Mouse (Mus musculus) neural tube, embryonic 14.5 days (tissue): ENCODE measurements around the gene Ier3. TPM values are rescaled to one million over a fixed set of nuclear protein-coding genes. Genes with fewer than 3 reads are reported as not detected.

Experiments used
- ATAC-seq: fragments of 200-750 bp; cut with Nextera tagmentation; 2 replicates; pipeline ENCODE4 v1.8.0; 2017; ENCODE audit warnings: low read depth, mild to moderate bottlenecking, moderate TSS enrichment, moderate library complexity
- H3K27ac ChIP-seq: fragments of 300-500 bp; sonication (generic); 2 replicates; pipeline ENCODE4 v1.5.1; 2014; ENCODE audit warnings: low read depth, mild to moderate bottlenecking, control low read depth, low read length, moderate library complexity, mixed read lengths
- H3K27me3 ChIP-seq: fragments of 300-500 bp; sonication (generic); 2 replicates; pipeline ENCODE4 v1.6.1; 2014; ENCODE audit warnings: low read length; ENCODE audit not compliant: control insufficient read depth, insufficient read depth
- H3K36me3 ChIP-seq: fragments of 300-500 bp; sonication (generic); 2 replicates; pipeline ENCODE4 v1.6.1; 2014; ENCODE audit warnings: low read length, mixed read lengths; ENCODE audit not compliant: control insufficient read depth, insufficient read depth
- H3K4me1 ChIP-seq: fragments of 300-500 bp; sonication (generic); 2 replicates; pipeline ENCODE4 v1.6.1; 2014; ENCODE audit warnings: low read length; ENCODE audit not compliant: control insufficient read depth, insufficient read depth
- H3K4me2 ChIP-seq: fragments of 300-500 bp; sonication (generic); 2 replicates; pipeline ENCODE4 v1.6.1; 2014; ENCODE audit warnings: mild to moderate bottlenecking, low read depth, low read length, control low read depth
- H3K4me3 ChIP-seq: fragments of 300-500 bp; sonication (generic); 2 replicates; pipeline ENCODE4 v1.5.1; 2014; ENCODE audit warnings: low read depth, low read length, control low read depth, mixed read lengths
- H3K9ac ChIP-seq: fragments of 300-500 bp; sonication (generic); replicated peaks from 2 replicates; pipeline ENCODE4 v1.6.1; 2014; ENCODE audit warnings: low read depth, mild to moderate bottlenecking, control low read depth, low read length, mixed read lengths
- H3K9me3 ChIP-seq: fragments of 300-500 bp; sonication (generic); 2 replicates; pipeline ENCODE4 v1.6.1; 2016; ENCODE audit warnings: low read length; ENCODE audit not compliant: control insufficient read depth
- WGBS: fragments of 180-500 bp; shearing (Covaris S2); extraction: QIAGEN DNeasy Blood & Tissue Kit; methylation state at CpG from one replicate; pipeline ENCODE4 v1.1.7; 2014; 5-methylcytosine and 5-hydroxymethylcytosine counted together
- polyA plus RNA-seq: library from polyadenylated mRNA; unstranded; fragments of >200 nt; fragmentation: Nextera tagmentation; extraction: Ambion mirVana; gene quantifications from 2 replicates; pipeline ENCODE4 v1.2.1, GENCODE M21; 2014

Gene Ier3
- polyA plus RNA-seq, 1 experiment from 2014 or later, result 4.2 TPM

- ATAC-seq, result no peak
- H3K9ac ChIP-seq, result no peak overlapping the region
- no peak overlapping the region for H3K27ac ChIP-seq
- H3K9me3 ChIP-seq, result no peaks in the 10 kb centered on the region
- no peaks in the 10 kb centered on the region for H3K36me3 ChIP-seq
- H3K4me2 ChIP-seq, result no peak overlapping the region
- no peaks in the 10 kb centered on the region for H3K4me1 ChIP-seq
- no peak overlapping the region for H3K4me3 ChIP-seq
- WGBS, result 92% methylated on average over 4 of the region's 4 CpGs
- H3K27me3 ChIP-seq, result no peaks in the 10 kb centered on the region
Measured at GRCm38 (mm10) chr17:35785140-35785539, 36.3 kb upstream of the Ier3 start.

- Histone ChIP-seq H3K4me1 (no peaks in the 10 kb centered on the region), H3K36me3 (no peaks in the 10 kb centered on the region), H3K9me3 (no peaks in the 10 kb centered on the region), H3K4me3 (no peak overlapping the region), H3K4me2 (no peak overlapping the region), H3K27me3 (no peaks in the 10 kb centered on the region), H3K27ac (no peak overlapping the region), H3K9ac (no peak overlapping the region)
- ATAC-seq, result no peak
Measured at GRCm38 (mm10) chr17:35787493-35787892, 34.0 kb upstream of the Ier3 start.

- Histone ChIP-seq H3K4me1 (no peaks in the 10 kb centered on the region), H3K27ac (no peak overlapping the region), H3K9me3 (no peaks in the 10 kb centered on the region), H3K4me2 (no peak overlapping the region), H3K4me3 (no peak overlapping the region), H3K36me3 (no peaks in the 10 kb centered on the region), H3K27me3 (no peaks in the 10 kb centered on the region), H3K9ac (no peak overlapping the region)
- no peak for ATAC-seq
- 88% methylated on average over 3 of the region's 3 CpGs for WGBS
Measured at GRCm38 (mm10) chr17:35788025-35788424, 33.5 kb upstream of the Ier3 start.

GRCm38 (mm10) chr17:35790933-35791332 is 30.6 kb upstream of the Ier3 start:
- ATAC-seq, result no peak
- 92% methylated on average over 4 of the region's 4 CpGs for WGBS

GRCm38 (mm10) chr17:35792837-35793236 is 28.6 kb upstream of the Ier3 start:
- Histone ChIP-seq H3K27ac (no peak overlapping the region), H3K4me3 (no peak overlapping the region), H3K4me2 (no peak overlapping the region), H3K9me3 (no peaks in the 10 kb centered on the region), H3K9ac (no peak overlapping the region), H3K4me1 (no peaks in the 10 kb centered on the region), H3K27me3 (no peaks in the 10 kb centered on the region), H3K36me3 (no peaks in the 10 kb centered on the region)
- WGBS, result 96% methylated on average over 2 of the region's 2 CpGs
- ATAC-seq, result no peak

More at GRCm38 (mm10) chr17:35790933-35791332, 30.6 kb upstream of the Ier3 start:
- Histone ChIP-seq H3K27ac (no peak overlapping the region), H3K4me3 (no peak overlapping the region), H3K4me1 (no peaks in the 10 kb centered on the region), H3K36me3 (no peaks in the 10 kb centered on the region), H3K4me2 (no peak overlapping the region), H3K27me3 (no peaks in the 10 kb centered on the region), H3K9ac (no peak overlapping the region), H3K9me3 (no peaks in the 10 kb centered on the region)

- Histone ChIP-seq H3K4me1 (no peaks in the 10 kb centered on the region), H3K9me3 (no peaks in the 10 kb centered on the region), H3K4me2 (no peak overlapping the region), H3K9ac (no peak overlapping the region), H3K27me3 (no peaks in the 10 kb centered on the region), H3K27ac (no peak overlapping the region), H3K4me3 (no peak overlapping the region), H3K36me3 (no peaks in the 10 kb centered on the region)
- ATAC-seq, result no peak
- 59% methylated on average over 2 of the region's 2 CpGs for WGBS
Measured at GRCm38 (mm10) chr17:35795099-35795498, 26.4 kb upstream of the Ier3 start.

GRCm38 (mm10) chr17:35795656-35796055 is 25.8 kb upstream of the Ier3 start:
- Histone ChIP-seq H3K4me1 (no peaks in the 10 kb centered on the region), H3K27ac (no peak overlapping the region), H3K9ac (no peak overlapping the region), H3K36me3 (no peaks in the 10 kb centered on the region), H3K4me2 (no peak overlapping the region), H3K4me3 (no peak overlapping the region), H3K9me3 (no peaks in the 10 kb centered on the region), H3K27me3 (no peaks in the 10 kb centered on the region)
- WGBS, result 77% methylated on average over 6 of the region's 6 CpGs
- no peak for ATAC-seq

- no peaks in the 10 kb centered on the region for H3K27me3 ChIP-seq
- H3K4me1 ChIP-seq, result no peaks in the 10 kb centered on the region
- no peak overlapping the region for H3K27ac ChIP-seq
- ATAC-seq, result no peak
- H3K4me3 ChIP-seq, result no peak overlapping the region
- WGBS, result 78% methylated on average over 5 of the region's 5 CpGs
- no peaks in the 10 kb centered on the region for H3K9me3 ChIP-seq
- no peak overlapping the region for H3K4me2 ChIP-seq
- H3K9ac ChIP-seq, result no peak overlapping the region
- H3K36me3 ChIP-seq, result no peaks in the 10 kb centered on the region
Measured at GRCm38 (mm10) chr17:35796835-35797234, 24.6 kb upstream of the Ier3 start.

- H3K36me3 ChIP-seq, result no peaks in the 10 kb centered on the region
- H3K4me1 ChIP-seq, result no peaks in the 10 kb centered on the region
- ATAC-seq, result no peak
- H3K4me3 ChIP-seq, result no peak overlapping the region
- H3K9me3 ChIP-seq, result no peaks in the 10 kb centered on the region
- no peak overlapping the region for H3K4me2 ChIP-seq
- no peaks in the 10 kb centered on the region for H3K27me3 ChIP-seq
- WGBS, result 77% methylated on average over 2 of the region's 2 CpGs
- no peak overlapping the region for H3K9ac ChIP-seq
- no peak overlapping the region for H3K27ac ChIP-seq
Measured at GRCm38 (mm10) chr17:35800905-35801304, 20.6 kb upstream of the Ier3 start.

- ATAC-seq, result no peak
- no peak overlapping the region for H3K4me2 ChIP-seq
- H3K4me3 ChIP-seq, result no peak overlapping the region
- 63% methylated on average over 6 of the region's 6 CpGs for WGBS
- no peaks in the 10 kb centered on the region for H3K36me3 ChIP-seq
- no peak overlapping the region for H3K27ac ChIP-seq
- H3K27me3 ChIP-seq, result no peaks in the 10 kb centered on the region
- H3K4me1 ChIP-seq, result no peaks in the 10 kb centered on the region
- H3K9ac ChIP-seq, result no peak overlapping the region
- no peaks in the 10 kb centered on the region for H3K9me3 ChIP-seq
Measured at GRCm38 (mm10) chr17:35803020-35803419, 18.5 kb upstream of the Ier3 start.
